Mouse (Mus musculus) midbrain, embryonic 12.5 days (tissue): Measurements from ENCODE around the gene Cers3. TPM values are rescaled to one million over a fixed set of nuclear protein-coding genes. Genes with fewer than 3 reads are reported as not detected.

Experiments
- polyA plus RNA-seq: library from polyadenylated mRNA; unstranded; fragments of >200 nt; fragmentation: Nextera tagmentation; extraction: Ambion mirVana; gene quantifications from 2 replicates; pipeline ENCODE4 v1.2.1, GENCODE M21; 2016

The Cers3 gene
- polyA plus RNA-seq, 1 experiment from 2014 or later, result 0.98 TPM

Other genes with a start within 250 kb of the Cers3 start
- gene Asb7, start 53.9 kb upstream of the Cers3 start, polyA plus RNA-seq, result 20.9 and 21.6 TPM in 2 replicates
- 19.2 and 21.9 TPM in 2 replicates for gene Lins1, start 53.6 kb upstream of the Cers3 start, polyA plus RNA-seq
- 1.4 and 2.2 TPM in 2 replicates for gene Adamts17, start 96.2 kb downstream of the Cers3 start, polyA plus RNA-seq